Mouse (Mus musculus) R1 (cell line): ENCODE data around the gene Pip5kl1.
A peak's percentile ranks its signal among the peaks of the same experiment; 100 is the strongest.

ENCODE experiments used
- DNase-seq: peaks from one replicate; pipeline ENCODE4 v3.0.0-alpha.2; 2018; ENCODE audit warnings: low read depth, low spot score

Gene Pip5kl1

GRCm38 (mm10) chr2:32585149-32585714 is 10.6 kb downstream of the Pip5kl1 start:
- DNase-seq = no peak

DNA sequence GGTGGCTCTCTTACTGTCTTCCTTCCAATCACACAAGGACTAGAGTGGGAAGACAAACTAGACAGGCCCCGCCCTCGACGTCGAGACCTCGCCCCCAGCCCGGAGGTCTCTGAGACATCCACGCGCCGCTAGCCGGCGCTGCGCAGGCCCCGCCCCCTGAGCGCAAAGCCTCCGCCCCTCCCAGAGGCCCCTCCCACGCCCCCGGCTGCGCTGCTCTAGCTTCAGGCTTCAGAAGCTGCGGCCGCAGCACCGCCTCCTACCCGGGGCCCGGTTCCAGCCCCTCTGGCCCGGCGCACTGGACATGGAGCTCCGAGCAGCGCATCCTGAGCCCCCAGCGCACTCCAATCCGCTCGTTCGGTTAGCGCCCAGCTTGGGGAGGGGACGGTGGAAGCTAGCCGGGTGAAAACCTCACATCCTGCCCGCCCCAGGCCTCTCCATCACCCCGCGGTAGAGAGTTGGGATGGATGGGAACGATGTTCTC is 12.3 kb downstream of the Pip5kl1 start, which contains the start of gene St6galnac4:
Gene St6galnac4 (plus strand): TSS at position 225 of the 481 bp plus-strand sequence.
- DNase-seq = peak; percentile 95

DNA sequence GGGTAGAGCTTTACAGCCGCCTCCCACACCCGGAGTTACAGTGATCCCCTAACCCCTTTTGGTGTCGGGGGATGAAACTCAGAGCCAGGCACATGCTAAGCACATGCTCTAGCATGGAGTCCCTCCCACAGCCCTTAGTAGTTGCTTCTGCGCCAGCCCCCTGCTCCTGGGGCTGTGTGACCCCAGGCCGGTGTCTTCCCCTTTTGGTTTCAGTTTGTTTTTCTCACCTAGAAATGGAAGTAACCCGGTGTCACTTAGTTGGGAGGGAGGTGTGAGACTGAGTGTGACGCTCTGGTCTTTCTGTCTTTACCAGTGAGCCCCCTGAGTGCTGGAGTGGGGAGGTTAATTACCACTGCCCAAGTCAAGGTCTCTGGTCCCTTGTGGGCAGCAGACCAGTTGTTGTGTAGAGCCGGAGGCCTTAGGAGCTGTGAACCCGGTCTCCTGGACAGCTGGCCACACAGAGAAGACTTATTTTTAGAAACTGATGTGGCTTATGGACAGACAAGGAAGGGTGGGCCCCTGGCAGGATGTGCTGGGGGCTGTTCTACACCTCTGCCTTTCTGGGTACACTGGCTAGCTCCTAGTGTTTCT is 13.2 kb downstream of the Pip5kl1 start:
- DNase-seq = no peak

DNA sequence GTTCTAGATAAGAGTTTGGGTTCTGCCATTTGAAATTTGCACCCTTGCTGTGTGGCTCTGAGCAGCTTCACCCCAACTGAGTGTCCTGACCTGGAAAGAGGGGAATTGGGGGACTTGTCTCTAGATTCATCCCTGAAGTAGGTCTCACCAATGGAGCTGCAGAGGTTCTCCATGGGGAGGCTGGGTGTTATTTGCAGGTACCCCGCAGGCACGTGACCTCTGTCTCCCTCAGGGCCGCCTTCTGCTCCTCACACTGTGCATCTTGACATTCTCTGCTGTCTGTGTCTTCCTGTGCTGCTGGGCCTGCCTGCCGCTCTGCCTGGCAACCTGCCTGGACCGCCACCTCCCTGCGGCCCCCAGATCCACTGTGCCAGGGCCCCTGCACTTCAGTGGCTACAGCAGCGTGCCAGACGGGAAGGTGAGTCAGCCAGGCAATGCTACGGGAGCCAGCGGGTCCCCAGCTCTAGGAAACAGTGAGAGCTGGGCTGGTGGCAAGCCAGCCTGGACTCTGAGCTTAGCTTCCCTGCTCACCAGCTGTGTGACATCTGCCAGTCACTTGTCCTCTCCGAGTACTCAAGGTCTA is 14.7 kb downstream of the Pip5kl1 start:
- DNase-seq = no peak

- DNase-seq = no peak
Measured at GRCm38 (mm10) chr2:32590224-32590623, 15.6 kb downstream of the Pip5kl1 start.

GRCm38 (mm10) chr2:32591249-32591648 is 16.7 kb downstream of the Pip5kl1 start:
- no peak for DNase-seq

- DNase-seq = no peak
Measured at GRCm38 (mm10) chr2:32596725-32597124, 22.1 kb downstream of the Pip5kl1 start.

DNA sequence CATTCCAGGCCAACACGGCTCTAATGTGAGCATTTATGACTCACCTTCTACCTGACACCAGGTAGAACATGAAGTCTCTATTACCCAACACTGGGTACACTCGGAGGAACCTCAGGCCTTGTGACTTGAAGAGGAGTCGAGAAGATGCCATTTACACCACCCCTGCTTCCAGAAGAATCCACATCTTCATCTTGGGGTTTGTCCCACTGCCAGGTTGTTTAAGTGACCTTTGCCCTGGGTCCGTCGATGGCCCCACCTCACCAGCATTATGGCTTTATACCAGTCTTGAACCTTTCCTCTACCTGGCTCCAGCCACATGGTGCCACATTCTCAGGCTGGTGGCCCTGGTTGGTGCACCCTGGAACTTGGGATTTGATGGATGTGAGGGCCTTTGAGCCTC is 22.7 kb downstream of the Pip5kl1 start:
- DNase-seq = no peak

- no peak for DNase-seq
Measured at GRCm38 (mm10) chr2:32597699-32598098, 23.1 kb downstream of the Pip5kl1 start.

DNA sequence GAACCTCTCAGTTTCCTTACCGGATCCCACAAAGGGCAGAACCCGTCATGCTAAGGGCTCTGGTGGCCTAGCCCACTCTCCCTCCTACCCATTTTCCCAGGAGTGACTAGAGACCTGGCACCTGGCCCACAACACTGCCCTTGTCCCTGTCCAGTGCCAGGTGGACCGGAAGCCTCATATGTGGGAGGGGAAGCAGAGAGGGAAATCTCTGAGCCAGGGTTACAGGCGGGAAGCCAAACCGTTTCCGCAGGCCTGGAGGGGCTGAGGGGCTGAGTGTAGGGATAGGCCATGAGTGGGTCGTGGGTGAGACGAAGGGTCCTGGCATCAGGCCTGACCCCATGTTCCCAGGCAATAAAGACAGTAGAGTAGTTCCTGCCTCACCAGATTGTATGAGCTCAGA is 23.9 kb downstream of the Pip5kl1 start:
- no peak for DNase-seq

DNA sequence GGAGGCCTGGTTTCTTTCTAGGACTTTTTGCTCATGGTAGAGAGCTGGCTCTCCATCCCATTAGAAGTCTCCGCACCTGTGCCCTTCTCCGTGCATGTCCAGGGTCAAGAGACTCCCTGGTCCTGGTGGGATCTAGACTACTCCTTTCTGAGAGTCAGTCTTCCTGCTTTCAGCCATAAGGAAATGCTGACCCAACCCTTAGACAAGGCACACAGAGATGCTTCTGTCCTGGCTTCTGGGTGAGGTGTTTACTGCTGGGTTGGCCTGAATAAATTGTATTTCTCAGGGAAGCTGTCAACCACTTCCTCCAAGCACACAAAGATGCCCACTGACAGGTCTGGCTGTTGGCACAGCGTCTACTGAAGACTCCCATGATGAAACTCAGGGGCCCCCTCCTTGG is 24.8 kb downstream of the Pip5kl1 start, which contains the start of gene St6galnac6:
Gene St6galnac6 (plus strand): TSS at position 301 of the 400 bp plus-strand sequence.
- DNase-seq = no peak

GRCm38 (mm10) chr2:32601417-32602065 is 26.9 kb downstream of the Pip5kl1 start:
- no peak for DNase-seq

DNA sequence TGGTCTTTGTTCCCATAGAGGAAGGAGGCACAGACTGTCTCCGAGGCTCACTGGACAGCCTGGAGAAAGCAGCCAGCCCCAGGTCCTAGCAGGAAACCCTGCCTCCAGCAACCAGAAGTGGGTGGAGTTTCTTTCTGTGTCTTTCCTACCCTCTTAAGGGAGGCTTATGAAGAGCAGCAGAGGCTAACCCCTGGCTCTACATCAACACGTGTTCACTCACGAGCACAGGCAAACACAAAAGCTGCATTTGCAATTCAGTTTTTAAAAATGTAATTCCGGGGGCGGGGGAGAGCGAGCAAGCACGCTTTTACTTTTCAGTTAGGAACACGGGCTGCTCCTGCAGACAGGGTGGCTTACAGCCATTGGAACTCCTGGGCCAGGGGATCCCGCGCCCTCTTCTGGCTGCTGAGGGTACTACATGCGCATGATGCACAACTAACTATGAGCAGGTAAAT is 28.0 kb downstream of the Pip5kl1 start:
- DNase-seq = peak; percentile 93

DNA sequence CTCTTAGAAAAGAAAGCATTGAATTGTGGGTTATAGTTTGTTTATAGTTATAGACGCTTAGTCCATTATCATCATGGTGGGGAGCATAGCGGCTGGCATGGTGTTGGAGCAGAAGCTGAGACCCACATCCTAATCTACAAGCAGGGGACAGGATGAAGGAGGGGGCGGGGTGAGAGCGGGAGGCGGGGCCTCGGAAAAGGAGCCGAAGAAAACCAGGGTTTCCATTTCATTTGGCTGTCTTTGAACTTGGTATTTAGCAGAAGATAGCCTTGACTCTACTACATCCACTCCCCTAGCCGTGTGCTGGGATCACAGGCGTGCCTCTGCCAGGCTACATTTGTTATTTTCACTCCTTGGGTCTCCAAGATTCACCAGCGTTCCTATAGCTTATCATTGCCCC is 30.0 kb downstream of the Pip5kl1 start:
- no peak for DNase-seq

- DNase-seq = peak; percentile 88
Measured at GRCm38 (mm10) chr2:32606161-32607142, 31.9 kb downstream of the Pip5kl1 start.

GRCm38 (mm10) chr2:32607262-32607947 is 32.8 kb downstream of the Pip5kl1 start:
- peak; percentile 74 for DNase-seq

DNA sequence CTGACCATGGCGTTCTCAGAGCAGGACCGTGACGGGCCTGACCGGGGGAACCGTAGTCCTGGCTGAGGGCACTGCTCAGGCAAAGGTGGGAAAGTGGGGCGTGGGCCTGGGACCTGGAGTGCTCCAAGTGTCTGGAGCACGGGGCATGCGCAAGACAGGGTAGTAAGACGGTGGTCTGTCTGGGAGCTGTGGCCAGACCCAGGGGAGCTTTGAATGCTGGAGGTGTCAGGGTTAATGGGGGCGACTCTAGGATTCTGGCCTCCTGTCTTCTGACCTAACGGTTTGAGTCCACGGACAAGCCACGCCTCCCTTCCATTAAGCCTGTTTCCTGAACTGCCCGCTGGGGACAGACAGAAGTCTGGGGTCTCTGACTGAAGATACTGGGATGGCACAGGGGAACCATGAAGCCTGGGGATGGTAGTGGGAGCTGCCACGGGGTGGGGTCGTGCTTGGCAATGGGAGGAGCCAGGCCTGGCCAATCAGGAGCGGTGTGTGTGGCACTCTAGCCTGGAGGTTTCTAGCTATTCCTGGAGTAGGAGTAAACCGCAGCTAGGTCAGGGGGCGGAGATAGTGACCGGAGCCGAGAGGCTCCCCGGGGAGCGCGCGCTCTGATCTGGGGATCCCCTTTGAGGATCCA is 33.7 kb downstream of the Pip5kl1 start:
- DNase-seq = peak; percentile 88

DNA sequence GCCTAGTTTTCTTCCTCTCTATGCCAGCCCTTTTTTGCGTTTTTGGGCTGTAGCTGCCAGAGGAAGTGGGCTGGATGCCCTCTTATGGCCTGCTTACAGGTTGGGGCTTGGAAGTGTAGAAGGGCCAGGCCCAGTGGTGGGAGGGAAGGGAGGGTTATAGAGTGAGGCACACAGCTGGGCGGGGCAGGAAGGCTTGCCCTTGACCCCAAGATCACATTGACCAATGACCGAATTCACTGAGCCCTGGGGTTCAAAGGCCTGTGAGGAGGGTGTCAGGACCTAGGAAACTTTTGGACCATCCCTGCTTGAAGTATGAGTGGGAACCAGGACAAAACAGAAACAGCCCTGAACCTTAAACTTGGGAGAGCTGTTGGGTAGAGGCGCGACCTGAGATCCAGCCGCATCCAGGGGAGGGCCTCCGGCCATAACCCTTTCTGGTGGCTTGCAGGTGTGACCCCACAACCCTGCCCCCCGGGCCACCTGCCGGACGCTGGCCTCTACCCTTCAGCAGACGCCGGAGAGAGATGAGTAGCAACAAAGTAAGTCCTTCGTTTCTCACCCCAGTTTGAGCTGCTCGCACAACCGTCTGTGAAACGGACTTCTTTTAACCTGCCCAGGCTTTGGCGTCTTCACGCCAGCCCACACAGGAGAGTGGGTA is 34.3 kb downstream of the Pip5kl1 start:
- peak; percentile 80 for DNase-seq

DNA sequence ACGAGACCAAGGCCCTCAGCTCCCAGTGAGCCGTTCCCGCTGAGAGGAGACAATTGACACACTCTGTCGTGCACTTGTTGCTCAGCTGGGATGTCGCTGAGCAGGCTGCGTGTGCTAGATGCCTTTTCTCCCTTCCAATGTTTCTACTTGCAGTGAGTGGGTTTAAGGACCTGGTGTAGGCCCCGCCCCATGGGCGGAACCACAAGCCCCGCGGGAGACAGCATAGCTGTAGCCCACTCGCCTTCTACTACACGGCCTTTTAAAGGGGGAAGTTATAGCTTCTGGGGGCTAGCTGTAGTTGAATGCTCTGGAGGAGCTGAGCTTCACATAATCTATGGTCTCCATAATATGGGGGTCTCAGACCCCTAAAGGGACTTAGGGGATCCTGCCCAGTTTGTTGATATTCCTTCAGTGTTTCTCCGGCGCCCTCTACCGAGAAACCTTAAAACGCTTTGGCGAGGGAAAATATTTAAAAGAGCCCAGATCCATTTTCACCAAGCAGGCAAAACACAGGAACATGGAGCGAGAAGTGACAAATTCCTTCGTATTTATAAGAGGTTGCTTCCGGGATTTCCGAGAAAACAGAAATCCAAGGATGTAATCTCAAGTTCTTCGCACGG is 36.1 kb downstream of the Pip5kl1 start:
- DNase-seq = peak; percentile 78
